In genomic region chr4:131531003-131531402, GRCm38 (mm10) we compare ENCODE assay signal across 25 mouse cellular contexts.
A peak's percentile ranks its signal among the peaks of the same experiment; 100 is the strongest.
DNase-seq lines count a peak whose midpoint lies in the region; ATAC-seq lines count a peak whose summit lies in the region.
"Had no signal": no experiment of that assay in that cellular context is flagged by ENCODE, and none has a peak within 500 bp of the region (broad histone marks: within the 10 kb centered on the region; RNA-seq: fewer than 3 reads in every experiment).

No protein-coding gene starts in this region.

- no peak overlapping the region for H3K4me2 ChIP-seq in kidney, embryonic 16.5 days (replicated peaks; ENCODE audit: low read depth, low read length)
- H3K4me2 ChIP-seq: heart, embryonic 13.5 days; hindbrain, embryonic 12.5 days; limb, embryonic 15.5 days; lung, embryonic 15.5 days; midbrain, embryonic 15.5 days; neural tube, embryonic 13.5 days had no signal

- WGBS in kidney, embryonic 16.5 days, result 53% methylated on average over 8 of the region's 8 CpGs

- ATAC-seq in kidney, embryonic 16.5 days (ENCODE audit: low FRiP score, low TSS enrichment), result peak; percentile 74
- ATAC-seq in monocyte, adult 5-6 weeks (replicated peaks; ENCODE audit: insufficient number of reproducible peaks, low FRiP score, low TSS enrichment, poor library complexity, severe bottlenecking), result no peak
- ATAC-seq: intestine, postnatal 0 days; midbrain, embryonic 15.5 days had no signal

- H3K9me3 ChIP-seq in kidney, embryonic 16.5 days (ENCODE audit: low read length), result no peaks in the 10 kb centered on the region
- H3K9me3 ChIP-seq: forebrain, embryonic 10.5 days; heart, embryonic 13.5 days; hindbrain, embryonic 12.5 days; limb, embryonic 15.5 days; lung, embryonic 15.5 days; midbrain, embryonic 15.5 days; neural tube, embryonic 13.5 days had no signal

- H3K4me1 ChIP-seq in kidney, embryonic 16.5 days (ENCODE audit: insufficient read depth, low read length), result 0 out of 2 replicates have a peak, but pooled peaks cover 5% of the 10 kb centered on the region
- H3K4me1 ChIP-seq: forebrain, embryonic 10.5 days; heart, embryonic 13.5 days; hindbrain, embryonic 12.5 days; limb, embryonic 15.5 days; lung, embryonic 15.5 days; midbrain, embryonic 15.5 days; neural tube, embryonic 13.5 days had no signal

- H3K36me3 ChIP-seq in kidney, embryonic 16.5 days (ENCODE audit: insufficient read depth, low read length), result no peaks in the 10 kb centered on the region
- H3K36me3 ChIP-seq: forebrain, embryonic 10.5 days; heart, embryonic 13.5 days; hindbrain, embryonic 12.5 days; limb, embryonic 15.5 days; lung, embryonic 15.5 days; midbrain, embryonic 15.5 days; neural tube, embryonic 13.5 days had no signal

- H3K27ac ChIP-seq in kidney, embryonic 16.5 days (ENCODE audit: low read length), result no peak overlapping the region
- H3K27ac ChIP-seq: forebrain, embryonic 10.5 days; heart, adult 2 months; heart, embryonic 13.5 days; hindbrain, embryonic 12.5 days; left cerebral cortex, adult 2 months; limb, embryonic 15.5 days; liver, embryonic 14.5 days; lung, embryonic 15.5 days; midbrain, embryonic 15.5 days; neural tube, embryonic 13.5 days had no signal

- H3K27me3 ChIP-seq in kidney, embryonic 16.5 days (ENCODE audit: insufficient read depth, low read length), result no peaks in the 10 kb centered on the region
- H3K27me3 ChIP-seq: limb, embryonic 15.5 days; lung, embryonic 15.5 days; midbrain, embryonic 15.5 days; neural tube, embryonic 13.5 days had no signal

- H3K9ac ChIP-seq in kidney, embryonic 16.5 days (replicated peaks; ENCODE audit: low read length), result no peak overlapping the region
- H3K9ac ChIP-seq: heart, embryonic 13.5 days; hindbrain, embryonic 12.5 days; limb, embryonic 15.5 days; liver, embryonic 14.5 days; lung, embryonic 15.5 days; midbrain, embryonic 15.5 days; neural tube, embryonic 13.5 days had no signal

- peak; percentile 30 for DNase-seq in adrenal gland, adult 2 months
- DNase-seq in adrenal gland, postnatal 25 days, result no peak
- DNase-seq in kidney, adult 11 months, result peak; percentile 17
- peak; percentile 31 to 43 for DNase-seq in kidney, postnatal 4 days
- no peak for DNase-seq in lung, postnatal 4 days
- DNase-seq: cerebellum, adult 9-10 months; gastrocnemius, postnatal 36 days; heart, adult 2 months; heart, postnatal 14 days; lung, postnatal 36 days; thymus, adult 18-20 months; thymus, postnatal 4 days had no signal

- H3K4me3 ChIP-seq in kidney, embryonic 16.5 days (ENCODE audit: low read length), result no peak overlapping the region
- H3K4me3 ChIP-seq: forebrain, embryonic 10.5 days; heart, adult 2 months; heart, embryonic 13.5 days; hindbrain, embryonic 12.5 days; left cerebral cortex, adult 2 months; limb, embryonic 15.5 days; lung, embryonic 15.5 days; midbrain, embryonic 15.5 days; myocyte; neural tube, embryonic 13.5 days had no signal

Comparison
In these comparisons a context has a peak if more than half of its experiments do, and no peak if none do; other contexts are left out.
1. DNase-seq: peak in adrenal gland, adult 2 months (single experiment), kidney, adult 11 months (single experiment) and kidney, postnatal 4 days (2 of 2); none in adrenal gland, postnatal 25 days (single experiment) and lung, postnatal 4 days (0 of 2).